Mouse (Mus musculus): ENCODE measurements around the gene Trim45.

DNA sequence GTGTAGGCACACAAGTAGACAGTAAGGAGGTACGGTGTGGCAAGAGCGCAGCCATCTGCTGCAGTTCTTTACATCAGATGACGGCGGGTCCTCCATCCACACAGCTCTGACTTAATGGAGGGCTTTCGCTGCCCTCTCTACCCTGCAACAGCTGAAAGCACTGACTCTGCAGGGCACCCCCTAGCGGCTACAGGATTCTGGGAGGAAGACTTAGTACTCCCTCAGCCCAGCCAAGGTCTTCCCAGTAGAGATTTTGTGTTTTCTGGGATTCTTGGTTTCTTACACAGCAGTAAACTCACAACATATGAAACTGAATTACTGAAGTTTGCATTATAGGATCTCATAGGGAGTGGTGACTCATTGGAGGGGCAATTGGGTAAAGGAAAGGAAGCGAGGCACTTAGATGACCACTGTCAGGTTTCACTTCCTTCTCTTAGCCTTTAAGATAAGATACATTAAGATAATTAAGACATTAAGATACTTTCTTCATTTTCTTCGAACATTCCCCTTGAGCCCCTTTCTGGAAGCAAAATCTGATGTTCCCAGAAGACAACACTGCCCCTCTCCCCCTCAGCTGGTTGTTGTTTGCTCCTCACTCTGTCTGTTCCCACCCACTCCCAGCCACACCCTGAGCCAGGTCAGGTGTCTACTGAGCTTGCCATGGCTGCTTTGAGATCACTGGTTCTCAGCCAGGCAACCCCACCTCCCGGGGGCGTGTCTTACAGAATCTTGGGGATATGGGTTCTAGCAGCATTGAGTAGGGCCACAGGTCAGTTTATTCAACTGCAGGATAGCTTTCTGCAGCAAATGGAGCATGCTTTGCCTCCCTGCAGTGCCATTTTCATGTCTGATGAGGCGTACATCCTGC lies 10.3 kb downstream of the Trim45 start:
- TF ChIP-seq EP300 (IDR thresholded peaks at IDR 0.05; ENCODE audit: low read depth) (no peak), CTCF (IDR thresholded peaks at IDR 0.05; ENCODE audit: low read depth) (peak; percentile 36)

All from liver, postnatal 0 days (tissue).